Mouse (Mus musculus) CH12.LX (cell line): ENCODE measurements around the gene C3. TPM values are rescaled to one million over a fixed set of nuclear protein-coding genes. Genes with fewer than 3 reads are reported as not detected.

ENCODE experiments used
- DNase-seq: peaks from one replicate; pipeline ENCODE4 v3.0.0-alpha.2; 2013; ENCODE audit errors: extremely low read depth
- H3K27ac ChIP-seq: 2 replicates; pipeline ENCODE4 v1.5.1; 2012; ENCODE audit warnings: low read depth, mild to moderate bottlenecking, control low read depth, moderate library complexity; ENCODE audit not compliant: insufficient read depth
- H3K27me3 ChIP-seq: replicated peaks from 2 replicates; pipeline ENCODE3; 2012; ENCODE audit warnings: inconsistent platforms
- H3K36me3 ChIP-seq, 2 experiments: replicated peaks in 1 of 2; 2 replicates each; pipeline versions ENCODE3 to v1.6.1; 2012; ENCODE audit warnings: inconsistent platforms in 1 of 2, low read length in 1 of 2, mild to moderate bottlenecking in 1 of 2, mixed read lengths in 1 of 2, moderate library complexity in 1 of 2; ENCODE audit not compliant: control insufficient read depth in 1 of 2, insufficient read depth in 1 of 2
- H3K4me1 ChIP-seq, 2 experiments: 2 replicates each; pipeline ENCODE4 v1.6.1; 2012; ENCODE audit warnings: inconsistent platforms in 1 of 2, moderate library complexity in 1 of 2; ENCODE audit not compliant: insufficient read depth in 2 of 2, control insufficient read depth in 1 of 2
- H3K4me2 ChIP-seq: 2 replicates; pipeline ENCODE4 v1.6.1; 2012; ENCODE audit warnings: low read depth, mild to moderate bottlenecking, control low read depth; ENCODE audit not compliant: poor library complexity, insufficient read depth, severe bottlenecking
- H3K4me3 ChIP-seq, 3 experiments: fragments of 150-350 bp in 1 of 3; sonication (generic) in 1 of 3; replicated peaks in 1 of 3; 2 replicates each; pipeline versions ENCODE3 to v1.5.1; 2011 to 2012; ENCODE audit warnings: low read depth in 2 of 3, low read length in 2 of 3, mild to moderate bottlenecking in 2 of 3, moderate library complexity in 2 of 3, control low read depth in 1 of 3, improper control_type of control experiment in 1 of 3, inconsistent platforms in 1 of 3, mixed read lengths in 1 of 3; ENCODE audit not compliant: poor library complexity in 1 of 3
- H3K79me2 ChIP-seq: replicated peaks from 2 replicates; pipeline ENCODE4 v1.6.1; 2012; ENCODE audit warnings: mild to moderate bottlenecking, moderate library complexity; ENCODE audit not compliant: control insufficient read depth, poor library complexity, insufficient read depth, severe bottlenecking; ENCODE audit errors: extremely low read depth
- H3K9ac ChIP-seq: 2 replicates; pipeline ENCODE4 v1.6.1; 2012; ENCODE audit warnings: low read depth, mild to moderate bottlenecking, control low read depth, moderate library complexity; ENCODE audit not compliant: insufficient read depth
- H3K9me3 ChIP-seq: replicated peaks from 2 replicates; pipeline ENCODE3; 2012; ENCODE audit warnings: low read length, inconsistent platforms, mixed read lengths
- CTCF ChIP-seq, 2 experiments: IDR thresholded peaks in 1 of 2; conservative IDR thresholded peaks in 1 of 2; 2 replicates each; pipeline ENCODE4 v1.5.1; 2011 to 2012; ENCODE audit warnings: low read depth in 2 of 2, low read length in 2 of 2, improper control_type of control experiment in 1 of 2, inconsistent platforms in 1 of 2, mild to moderate bottlenecking in 1 of 2, moderate library complexity in 1 of 2
- ELF1 ChIP-seq: IDR thresholded peaks from 2 replicates; pipeline ENCODE4 v1.6.1; 2014; ENCODE audit warnings: low read depth, mild to moderate bottlenecking, inconsistent platforms, low read length, improper control_type of control experiment
- ETS1 ChIP-seq: conservative IDR thresholded peaks from 2 replicates; pipeline ENCODE4 v1.6.1; 2012; ENCODE audit warnings: low read depth, mild to moderate bottlenecking, inconsistent platforms, low read length, improper control_type of control experiment, moderate library complexity
- GABPA ChIP-seq: IDR thresholded peaks from 2 replicates; pipeline ENCODE4 v1.6.1; 2012; ENCODE audit warnings: low read depth, low read length, improper control_type of control experiment, inconsistent platforms; ENCODE audit not compliant: insufficient replicate concordance
- JUN ChIP-seq: IDR thresholded peaks from 2 replicates; pipeline ENCODE4 v1.6.1; 2011; ENCODE audit warnings: low read depth, mild to moderate bottlenecking, low read length, improper control_type of control experiment, moderate library complexity; ENCODE audit not compliant: insufficient read depth
- JUND ChIP-seq: conservative IDR thresholded peaks from 2 replicates; pipeline ENCODE4 v1.6.1; 2011; ENCODE audit warnings: low read depth, low read length, improper control_type of control experiment
- KAT2A ChIP-seq: IDR thresholded peaks from 2 replicates; pipeline ENCODE4 v1.6.1; 2012; ENCODE audit warnings: low read length, improper control_type of control experiment, inconsistent platforms; ENCODE audit not compliant: insufficient replicate concordance
- MAFK ChIP-seq: IDR thresholded peaks from 2 replicates; pipeline ENCODE4 v1.6.1; 2011; ENCODE audit warnings: low read length, improper control_type of control experiment; ENCODE audit not compliant: insufficient replicate concordance
- MAZ ChIP-seq: IDR thresholded peaks from 2 replicates; pipeline ENCODE4 v1.6.1; 2012; ENCODE audit warnings: low read depth, mild to moderate bottlenecking, inconsistent platforms, low read length, improper control_type of control experiment, moderate library complexity
- MXI1 ChIP-seq: IDR thresholded peaks from 2 replicates; pipeline ENCODE4 v1.6.1; 2011; ENCODE audit warnings: mild to moderate bottlenecking, low read depth, low read length, improper control_type of control experiment
- RAD21 ChIP-seq: IDR thresholded peaks from 2 replicates; pipeline ENCODE4 v1.6.1; 2011; ENCODE audit warnings: low read depth, mild to moderate bottlenecking, low read length, improper control_type of control experiment, moderate library complexity
- TBP ChIP-seq: conservative IDR thresholded peaks from 2 replicates; pipeline ENCODE4 v1.6.1; 2011; ENCODE audit warnings: low read depth, low read length, improper control_type of control experiment
- UBTF ChIP-seq: IDR thresholded peaks from 2 replicates; pipeline ENCODE4 v1.6.1; 2012; ENCODE audit warnings: low read depth, mild to moderate bottlenecking, inconsistent platforms, low read length, improper control_type of control experiment, moderate library complexity
- USF2 ChIP-seq: conservative IDR thresholded peaks from 2 replicates; pipeline ENCODE4 v1.6.1; 2011; ENCODE audit warnings: low read depth, low read length, improper control_type of control experiment
- ZNF384 ChIP-seq: IDR thresholded peaks from 2 replicates; pipeline ENCODE4 v1.6.1; 2012; ENCODE audit warnings: low read depth, low read length, improper control_type of control experiment, inconsistent platforms
- dilution Hi-C: fragments of 300-500 bp; cut with MboI; formaldehyde crosslinking; loops from 2 replicates; pipeline ENCODE4 v1.14.3; 2020; ENCODE audit warnings: low sequenced_read_pairs; ENCODE audit not compliant: extremely low pct_unique_long_range_greater_than_20kb, extremely low pct_ligation_motif_present
- in situ Hi-C: fragments of 300-500 bp; cut with MboI; formaldehyde crosslinking; loops from 3 replicates; pipeline ENCODE4 v1.14.3; 2019; ENCODE audit warnings: low sequenced_read_pairs, low pct_ligation_motif_present, low pct_unique_long_range_greater_than_20kb, mixed read lengths
- polyA plus RNA-seq: library from polyadenylated mRNA; unstranded; fragments of >175 nt; gene quantifications from 2 replicates; pipeline ENCODE4 v1.2.1, GENCODE M21; 2012; ENCODE audit warnings: low read depth; ENCODE audit not compliant: insufficient read length
- total RNA-seq, 2 experiments: library from RNA; depleted of rRNA; stranded (reverse); fragments of 300-350 nt in 1 of 2; fragments of >200 nt in 1 of 2; gene quantifications; 2 replicates each; pipeline ENCODE4 v1.2.3; 2012 to 2014

C3 gene
- total and polyA plus RNA-seq, 3 experiments, result 1.2 to 5.4 (median 3.9) TPM

DNA sequence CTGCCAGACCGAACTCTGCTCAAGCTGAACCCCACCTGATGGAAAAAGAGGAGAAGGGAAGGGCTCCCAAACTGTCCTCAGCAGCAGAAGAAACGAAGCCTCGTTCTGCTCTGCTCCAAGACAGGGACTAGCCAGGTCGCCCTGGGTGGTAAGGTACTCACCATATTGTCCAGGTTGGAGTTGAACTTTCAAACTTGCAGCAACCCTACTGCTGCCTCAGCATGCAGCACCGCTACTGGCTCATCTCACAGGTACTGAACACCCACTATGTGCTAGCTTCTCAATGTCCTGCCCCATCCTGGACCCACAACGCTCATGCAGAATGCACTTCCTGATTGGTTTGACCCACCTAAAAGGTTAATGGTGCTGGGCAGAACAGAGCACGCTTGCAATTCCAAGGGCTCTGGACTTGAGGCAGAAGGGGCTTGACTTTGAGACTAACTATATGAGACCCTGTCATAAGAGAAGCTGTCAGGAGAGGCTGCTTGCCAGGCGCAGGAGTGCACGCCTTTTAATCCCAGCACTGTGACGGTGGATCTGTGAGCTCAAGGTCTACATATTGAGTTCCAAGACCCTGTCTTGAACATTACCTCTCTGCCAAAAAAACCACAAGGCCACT is 17.5 kb upstream of the C3 start:
- in situ Hi-C loops (loop anchor here (10.0 kb wide), 1 partner anchor 89 kb away; no protein-coding TSS in a partner anchor), dilution Hi-C loops (no loop called here)
- Histone ChIP-seq H3K4me1 (peaks cover 13 to 25% of the 10 kb centered on the region in 2 experiments), H3K9ac (no peak overlapping the region), H3K27me3 (no peaks in the 10 kb centered on the region), H3K36me3 (peaks cover 35 to 45% of the 10 kb centered on the region in 2 experiments), H3K4me3 (no peak overlapping the region), H3K9me3 (no peaks in the 10 kb centered on the region), H3K27ac (no peak overlapping the region), H3K79me2 (no peaks in the 10 kb centered on the region; the same call in 1 of the 2 replicates), H3K4me2 (no peak overlapping the region)
- TF ChIP-seq KAT2A (no peak), GABPA (no peak), ETS1 (no peak), MAZ (no peak), UBTF (no peak), MAFK (no peak), JUN (no peak), TBP (no peak), USF2 (no peak), RAD21 (no peak), ELF1 (no peak)
- no peak for DNase-seq

DNA sequence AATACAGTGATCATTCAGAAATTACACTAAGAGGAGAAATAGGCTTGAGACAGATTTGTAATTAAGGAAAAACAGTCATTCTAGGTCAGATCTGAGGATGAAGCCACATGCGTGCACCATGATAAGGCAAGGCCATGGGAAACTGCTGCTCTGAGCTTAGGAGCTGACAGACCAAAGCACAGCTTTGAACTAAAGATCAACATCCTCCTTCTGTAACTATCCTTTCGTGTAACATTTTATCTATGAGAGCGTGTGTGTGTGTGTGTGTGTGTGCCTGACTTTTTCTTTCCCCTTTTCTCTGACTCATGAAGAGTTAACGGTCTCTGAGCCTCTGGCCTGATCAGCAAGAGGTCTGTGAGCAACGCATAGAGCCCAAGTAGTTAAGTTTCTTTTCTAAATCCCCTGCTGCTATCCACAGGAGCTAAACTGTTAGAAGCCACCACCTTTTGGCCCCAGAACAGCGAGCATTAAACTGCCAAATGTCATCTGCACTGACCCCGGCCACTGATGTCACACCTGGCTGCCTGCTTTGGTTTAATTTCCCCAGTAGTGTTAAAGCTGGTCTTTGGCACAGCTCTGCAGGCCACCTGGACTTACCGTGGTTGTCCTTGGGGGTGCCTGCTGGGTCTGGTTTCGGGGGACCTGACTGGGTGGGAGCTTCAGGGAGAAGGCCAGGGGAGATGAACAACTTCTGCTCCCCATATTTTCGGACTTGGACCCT is 15.9 kb upstream of the C3 start:
- Histone ChIP-seq H3K79me2 (no peaks in the 10 kb centered on the region; the same call in 1 of the 2 replicates), H3K9ac (no peak overlapping the region), H3K4me2 (no peak overlapping the region), H3K27ac (no peak overlapping the region), H3K9me3 (no peaks in the 10 kb centered on the region), H3K27me3 (no peaks in the 10 kb centered on the region), H3K36me3 (peaks cover 35 to 45% of the 10 kb centered on the region in 2 experiments), H3K4me1 (peaks cover 10 to 19% of the 10 kb centered on the region in 2 experiments), H3K4me3 (no peak overlapping the region)
- dilution Hi-C loops, result no loop called here
- in situ Hi-C loops, result loop anchor here (10.0 kb wide), 1 partner anchor 91 kb away; no protein-coding TSS in a partner anchor
- TF ChIP-seq MXI1 (no peak), ZNF384 (no peak), CTCF (conservative IDR thresholded peaks at IDR 0.05 in 1 of 2, IDR thresholded peaks at IDR 0.05 in 1 of 2; ENCODE audit: low read depth in 2 of 2, low read length in 2 of 2) (no peak), JUND (no peak)
- DNase-seq, result no peak
